Mouse (Mus musculus) liver, adult 2 months (tissue): ENCODE measurements around the gene Skint1. TPM values are rescaled to one million over a fixed set of nuclear protein-coding genes. Genes with fewer than 3 reads are reported as not detected.
"Not testable (repeated sequence)": the region's sequence is repeated elsewhere in the genome, so short reads cannot be mapped to it uniquely, and the experiment has no call there.

Source experiments
- DNase-seq: peaks from one replicate; pipeline ENCODE4 v3.0.0-alpha.2; 2011; ENCODE audit warnings: low read depth, low spot score; ENCODE audit errors: extremely low read depth
- H3K27ac ChIP-seq: fragments of 200-500 bp; replicated peaks from 2 replicates; pipeline ENCODE4 v1.5.1; 2012; ENCODE audit warnings: low read depth, mild to moderate bottlenecking, control low read depth, inconsistent platforms, low read length; ENCODE audit not compliant: insufficient read depth
- H3K27me3 ChIP-seq: fragments of 200-500 bp; 2 replicates; pipeline ENCODE4 v1.6.1; 2012; ENCODE audit warnings: mild to moderate bottlenecking, moderate library complexity, low read length, inconsistent platforms; ENCODE audit not compliant: control insufficient read depth, insufficient read depth
- H3K36me3 ChIP-seq: fragments of 200-500 bp; 2 replicates; pipeline ENCODE4 v1.6.1; 2012; ENCODE audit warnings: low read length, inconsistent platforms; ENCODE audit not compliant: control insufficient read depth, insufficient read depth
- H3K4me1 ChIP-seq: fragments of 200-500 bp; 2 replicates; pipeline ENCODE4 v1.6.1; 2011; ENCODE audit warnings: low read length; ENCODE audit not compliant: control insufficient read depth, insufficient read depth
- H3K4me3 ChIP-seq: fragments of 200-500 bp; 2 replicates; pipeline ENCODE4 v1.5.1; 2011; ENCODE audit warnings: low read depth, mild to moderate bottlenecking, control low read depth, low read length, moderate library complexity; ENCODE audit not compliant: insufficient read depth
- H3K79me2 ChIP-seq: fragments of 200-500 bp; 2 replicates; pipeline ENCODE4 v1.6.1; 2012; ENCODE audit warnings: inconsistent platforms, mild to moderate bottlenecking, low read length, moderate library complexity; ENCODE audit not compliant: control insufficient read depth, insufficient read depth
- H3K9ac ChIP-seq: fragments of 200-500 bp; 2 replicates; pipeline ENCODE4 v1.6.1; 2012; ENCODE audit warnings: low read depth, mild to moderate bottlenecking, control low read depth, inconsistent platforms, low read length
- CTCF ChIP-seq: fragments of 200-500 bp; IDR thresholded peaks from 2 replicates; pipeline ENCODE4 v1.5.1; 2011; ENCODE audit warnings: low read depth, low read length, control low read depth
- POLR2A ChIP-seq: fragments of 200-500 bp; IDR thresholded peaks from 2 replicates; pipeline ENCODE4 v1.6.1; 2011; ENCODE audit warnings: low read length, control low read depth; ENCODE audit not compliant: insufficient read depth; ENCODE audit errors: extremely low read depth
- WGBS: fragments of 180-500 bp; shearing (Covaris S2); methylation state at CpG from one replicate; pipeline ENCODE4 v1.1.7; 2018; 5-methylcytosine and 5-hydroxymethylcytosine counted together
- polyA plus RNA-seq: library from polyadenylated mRNA; depleted of rRNA; stranded (reverse); fragments of >200 nt; gene quantifications from 2 replicates; pipeline ENCODE4 v1.2.3, GENCODE M21; 2012; rRNA removed
- total RNA-seq: library from RNA; depleted of rRNA; stranded (reverse); fragments of >200 nt; gene quantifications from 2 replicates; pipeline ENCODE4 v1.2.3, GENCODE M21; 2014; rRNA removed

Gene Skint1
- not detected in 2 replicates for total RNA-seq
- polyA plus RNA-seq, result not detected in 2 replicates

DNA sequence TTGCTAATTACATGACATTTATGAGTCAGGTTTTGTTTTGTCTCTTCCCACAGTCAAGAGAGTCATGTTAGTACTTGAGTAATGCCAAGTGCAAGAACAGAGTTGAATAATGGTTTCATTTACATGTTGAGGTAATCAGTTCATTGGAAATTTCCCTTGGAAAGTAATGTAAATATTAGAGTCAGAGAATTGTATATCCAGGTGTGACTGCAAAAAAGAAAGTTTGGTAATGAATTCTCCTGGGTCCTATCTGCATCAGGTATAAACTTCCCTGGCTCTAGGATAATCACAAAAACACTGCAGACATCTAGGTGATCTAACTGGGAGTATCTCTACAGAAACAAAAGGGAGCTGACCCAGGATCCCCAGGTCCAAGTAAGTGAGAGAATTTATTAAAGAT lies at the start of gene Skint1:
TSS of gene Skint1 (plus strand) at position 301 of the 400 bp plus-strand sequence.
- no peak for DNase-seq
- Histone ChIP-seq H3K4me3 (no peak within 1 kb of the TSS), H3K79me2 (no peaks in the 10 kb centered on the region), H3K36me3 (no peaks in the 10 kb centered on the region), H3K4me1 (no peaks in the 10 kb centered on the region), H3K27ac (no peak within 1 kb of the TSS), H3K27me3 (no peaks in the 10 kb centered on the region), H3K9ac (no peak within 1 kb of the TSS)
- no peak for TF ChIP-seq POLR2A
- no peak for TF ChIP-seq CTCF

DNA sequence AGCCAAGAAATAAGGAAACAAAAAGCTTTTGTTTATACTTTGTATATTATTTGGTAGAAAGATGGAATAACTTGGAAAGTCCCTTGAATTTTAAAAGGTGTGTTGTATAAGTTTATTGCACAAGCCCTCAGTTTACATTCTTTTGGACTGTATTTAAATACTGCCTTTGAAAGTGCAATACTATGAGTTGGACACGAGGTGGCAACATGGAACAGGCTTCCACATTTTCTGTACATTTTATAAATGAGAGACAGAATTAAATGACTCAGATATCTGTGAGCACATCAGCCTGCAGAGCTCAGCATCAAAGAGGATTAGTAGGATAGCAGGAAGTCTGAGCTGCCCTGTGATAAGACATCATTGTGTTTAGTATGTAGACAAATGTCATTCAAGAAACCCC lies 44.8 kb upstream of the Skint1 start:
- H3K27me3 ChIP-seq, result no peaks in the 10 kb centered on the region
- no peak overlapping the region for H3K9ac ChIP-seq
- no peak overlapping the region for H3K4me3 ChIP-seq
- peak; percentile 1 for DNase-seq
- no peaks in the 10 kb centered on the region for H3K79me2 ChIP-seq
- no peak overlapping the region for H3K27ac ChIP-seq
- H3K36me3 ChIP-seq, result no peaks in the 10 kb centered on the region
- H3K4me1 ChIP-seq, result no peaks in the 10 kb centered on the region
- WGBS, result 9% methylated on average over 1 of the region's 1 CpGs
- TF ChIP-seq CTCF, result no peak
- TF ChIP-seq POLR2A, result no peak

DNA sequence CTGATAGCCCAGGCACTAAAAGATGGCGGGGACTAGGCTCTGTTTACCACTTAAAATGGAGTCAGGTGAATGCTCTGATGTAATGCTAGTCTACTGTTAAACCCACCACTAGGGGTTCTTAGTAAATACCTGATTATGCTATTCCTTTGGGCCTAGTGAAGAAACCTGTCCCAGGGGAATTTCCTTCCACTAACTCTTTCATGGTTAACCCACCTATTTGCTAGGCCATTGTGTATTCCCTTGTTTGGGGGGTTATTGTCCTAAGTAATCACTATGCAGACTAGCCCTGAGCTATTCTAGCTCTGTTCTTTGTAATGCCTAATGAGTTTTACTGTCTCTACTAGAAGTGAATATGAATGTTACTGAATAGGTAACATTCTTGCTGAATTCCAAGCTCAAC lies 42.8 kb upstream of the Skint1 start:
- not testable (repeated sequence) for H3K4me1 ChIP-seq, H3K27ac ChIP-seq, H3K27me3 ChIP-seq, H3K4me3 ChIP-seq, DNase-seq, H3K79me2 ChIP-seq, H3K36me3 ChIP-seq, H3K9ac ChIP-seq
- 53% methylated on average over 1 of the region's 1 CpGs for WGBS

DNA sequence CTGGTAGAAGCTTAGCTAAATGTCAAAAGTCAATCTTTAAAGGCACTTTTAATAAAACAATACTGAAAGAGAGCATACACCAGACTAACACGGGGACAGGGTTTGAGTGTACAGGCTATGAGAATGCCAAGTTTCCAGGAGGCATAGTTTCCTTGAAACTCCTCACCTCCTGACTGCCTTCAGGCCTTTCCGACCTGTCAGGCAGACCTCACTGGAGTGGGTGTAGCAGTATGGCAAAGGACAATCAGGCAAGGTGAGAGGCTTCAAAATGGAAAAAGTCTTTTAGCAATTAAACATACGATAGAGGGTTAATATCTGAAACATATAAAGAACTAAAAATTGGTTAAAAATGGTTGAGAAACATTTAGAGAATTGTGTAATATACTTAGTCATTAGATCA lies 42.4 kb upstream of the Skint1 start:
- 72% methylated on average over 3 of the region's 3 CpGs for WGBS
- no peak for DNase-seq
- Histone ChIP-seq H3K79me2 (no peaks in the 10 kb centered on the region), H3K9ac (no peak overlapping the region), H3K36me3 (no peaks in the 10 kb centered on the region), H3K4me1 (no peaks in the 10 kb centered on the region), H3K27ac (no peak overlapping the region), H3K4me3 (no peak overlapping the region), H3K27me3 (no peaks in the 10 kb centered on the region)
- TF ChIP-seq POLR2A (no peak), CTCF (no peak)

DNA sequence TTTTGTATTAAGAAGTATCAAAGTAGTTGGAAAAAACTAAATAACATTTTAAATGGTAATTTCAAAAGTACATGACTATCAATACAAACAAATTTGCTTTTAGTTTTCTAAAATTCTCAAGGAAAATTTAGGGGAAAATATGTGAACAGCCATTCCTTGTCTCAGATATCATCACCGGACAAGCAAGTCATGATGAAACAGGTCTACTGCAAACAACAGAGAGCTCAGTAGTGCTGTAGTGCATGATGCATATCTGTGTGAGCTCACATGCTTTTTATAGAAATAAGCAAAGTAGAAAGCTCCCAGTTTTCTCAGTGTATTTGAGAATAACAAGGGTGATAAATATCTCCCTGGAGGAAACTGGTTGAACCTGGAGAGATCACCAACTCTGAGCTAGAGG lies 33.4 kb upstream of the Skint1 start, which contains the start of gene Skint7:
TSS of gene Skint7 (plus strand) at position 301 of the 400 bp plus-strand sequence.
- Histone ChIP-seq H3K9ac (no peak within 1 kb of the TSS), H3K4me1 (no peaks in the 10 kb centered on the region), H3K79me2 (no peaks in the 10 kb centered on the region), H3K27ac (no peak within 1 kb of the TSS), H3K36me3 (no peaks in the 10 kb centered on the region), H3K4me3 (no peak within 1 kb of the TSS), H3K27me3 (no peaks in the 10 kb centered on the region)
- DNase-seq, result no peak
- 98% methylated on average over 1 of the region's 1 CpGs for WGBS
- TF ChIP-seq POLR2A (no peak), CTCF (no peak)

DNA sequence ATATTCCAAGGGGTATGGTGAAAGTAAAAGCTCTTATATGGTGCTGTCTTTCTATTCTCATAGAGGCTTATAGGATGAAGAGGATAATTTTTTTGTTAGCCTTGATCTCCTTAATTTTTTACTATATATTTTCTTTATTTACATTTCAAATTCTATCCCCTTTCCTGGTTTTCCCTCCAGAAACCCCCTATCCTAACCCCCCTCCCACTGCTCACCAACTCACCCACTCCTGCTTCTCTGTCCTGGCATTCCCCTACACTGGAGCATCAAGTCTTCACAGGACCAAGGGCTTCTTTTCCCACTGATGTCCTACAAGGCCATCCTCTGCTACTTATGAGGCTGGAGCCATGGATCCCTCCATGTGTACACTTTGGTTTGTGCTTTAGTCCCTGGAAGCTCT lies 65.6 kb downstream of the Skint1 start, which contains the start of gene Skint4:
TSS of gene Skint4 (plus strand) at position 301 of the 400 bp plus-strand sequence.
- Histone ChIP-seq H3K79me2 (no peaks in the 10 kb centered on the region), H3K27ac (no peak within 1 kb of the TSS), H3K36me3 (no peaks in the 10 kb centered on the region), H3K4me1 (no peaks in the 10 kb centered on the region), H3K9ac (no peak within 1 kb of the TSS), H3K27me3 (no peaks in the 10 kb centered on the region), H3K4me3 (no peak within 1 kb of the TSS)
- no peak for DNase-seq
- TF ChIP-seq POLR2A (no peak), CTCF (no peak)

Other genes starting within 250 kb of the Skint1 start
- not detected in 2 replicates for gene Slc5a9, start 103.4 kb upstream of the Skint1 start, total RNA-seq
- not detected in 2 replicates for gene Slc5a9, start 103.4 kb upstream of the Skint1 start, polyA plus RNA-seq
- gene Skint8, start 86.9 kb upstream of the Skint1 start, total RNA-seq, result not detected in 2 replicates
- not detected in 2 replicates for gene Skint8, start 86.9 kb upstream of the Skint1 start, polyA plus RNA-seq
- not detected in 2 replicates for gene Skint7, start 33.3 kb upstream of the Skint1 start, total RNA-seq
- not detected in 2 replicates for gene Skint7, start 33.3 kb upstream of the Skint1 start, polyA plus RNA-seq
- not detected in 2 replicates for gene Skint4, start 65.7 kb downstream of the Skint1 start, total RNA-seq
- gene Skint4, start 65.7 kb downstream of the Skint1 start, polyA plus RNA-seq, result not detected in 2 replicates
- 0.07 and 0.09 TPM in 2 replicates for gene Skint3, start 226.0 kb downstream of the Skint1 start, total RNA-seq
- gene Skint3, start 226.0 kb downstream of the Skint1 start, polyA plus RNA-seq, result not detected in 2 replicates